Mouse (Mus musculus) thymus, postnatal 36 days (tissue): ENCODE data around the gene Plxdc1.

Experiments used
- DNase-seq, 2 experiments: peaks; one replicate each; pipeline ENCODE4 v3.0.0; 2022; ENCODE audit warnings: mixed read lengths in 2 of 2

The Plxdc1 gene

DNA sequence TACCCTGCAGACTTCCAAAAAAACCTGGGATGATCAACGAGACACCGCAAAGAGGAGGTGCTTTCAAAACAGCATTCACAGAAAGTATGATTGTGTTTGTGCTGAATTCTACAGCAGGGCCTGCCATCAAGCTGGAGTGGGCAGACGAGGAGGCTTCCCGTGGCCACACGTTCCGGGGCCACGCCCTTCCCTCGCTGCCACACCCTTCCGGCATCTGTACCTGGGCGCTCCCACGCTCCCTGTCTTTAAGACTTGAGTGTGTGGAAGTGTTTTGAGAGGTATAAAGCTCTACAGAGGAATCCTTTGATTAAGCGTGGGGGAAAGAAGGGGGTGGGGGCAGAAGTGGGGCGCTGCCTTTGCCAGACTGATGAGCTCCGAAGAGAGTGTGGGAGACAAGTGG lies 73.1 kb downstream of the Plxdc1 start:
- DNase-seq: no peak

DNA sequence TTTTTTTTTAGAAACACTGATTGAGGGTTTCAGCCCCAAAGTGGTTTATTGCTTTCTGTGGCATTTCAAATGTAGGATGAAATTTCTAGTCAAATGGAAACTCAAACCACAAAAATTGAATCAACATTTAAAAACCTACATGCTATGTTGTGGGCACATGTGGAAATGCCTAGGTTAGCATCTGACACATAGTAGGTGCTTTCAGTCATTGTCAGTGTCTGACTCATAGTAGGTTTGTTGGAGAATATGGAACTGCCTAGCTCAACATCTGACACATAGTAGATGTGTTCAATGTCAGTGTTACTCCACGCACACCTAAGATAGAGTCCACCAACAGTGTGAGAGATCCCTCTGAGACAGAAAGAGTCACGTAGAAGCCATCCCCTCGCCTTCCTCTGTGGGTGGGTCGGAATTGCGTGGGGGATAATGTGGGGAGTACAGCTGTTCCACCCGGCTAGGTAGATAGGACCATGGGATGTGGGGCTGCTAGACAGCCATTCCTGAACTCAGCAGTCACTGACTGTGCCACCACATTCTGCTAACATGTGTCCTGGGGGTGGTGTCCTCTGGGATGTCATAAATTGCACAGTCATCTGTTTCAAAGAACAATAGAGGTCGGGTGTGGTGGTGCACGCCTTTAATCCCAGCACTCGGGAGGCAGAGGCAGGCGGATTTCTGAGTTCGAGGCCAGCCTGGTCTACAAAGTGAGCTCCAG lies 77.5 kb downstream of the Plxdc1 start:
- DNase-seq: no peak

DNA sequence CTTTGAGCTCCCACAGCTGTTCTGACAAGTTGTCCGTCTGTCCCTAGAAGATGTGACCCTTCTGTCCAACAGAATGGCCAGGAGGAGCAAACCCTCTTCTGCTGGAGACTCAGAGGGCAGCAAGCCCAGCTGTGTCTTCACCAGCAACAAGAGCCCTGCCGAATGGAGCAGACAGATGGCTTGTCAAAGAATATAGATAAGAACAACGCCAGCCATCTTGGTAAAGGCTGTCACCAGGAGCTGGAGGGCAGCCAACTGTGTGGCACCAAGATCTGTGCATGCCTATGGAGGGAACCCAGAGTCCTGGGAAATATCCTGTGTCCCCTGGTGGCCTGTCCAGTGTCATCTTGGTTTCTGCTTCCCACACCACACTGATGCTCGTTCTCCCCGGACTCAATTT lies 78.3 kb downstream of the Plxdc1 start:
- DNase-seq: no peak

DNA sequence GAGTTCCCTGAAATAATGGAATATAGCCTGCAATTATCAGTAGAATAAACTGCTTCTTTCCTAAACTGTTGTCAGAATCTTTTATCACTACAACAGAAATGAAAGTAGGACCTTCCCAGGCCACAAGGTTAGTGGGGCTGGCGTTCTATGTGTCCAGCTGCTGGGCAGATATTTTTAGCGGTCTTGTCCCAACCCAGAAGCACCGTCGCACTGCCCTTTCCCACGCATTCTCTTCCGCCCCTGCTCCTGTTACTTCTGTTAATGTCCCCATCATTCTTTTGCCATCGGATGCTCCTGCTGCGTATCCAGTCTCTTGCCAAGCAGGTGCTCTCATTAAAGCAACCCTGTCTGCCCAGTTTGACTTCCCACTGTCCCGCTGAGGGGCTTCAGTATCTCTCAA lies 79.3 kb downstream of the Plxdc1 start:
- no peak for DNase-seq

DNA sequence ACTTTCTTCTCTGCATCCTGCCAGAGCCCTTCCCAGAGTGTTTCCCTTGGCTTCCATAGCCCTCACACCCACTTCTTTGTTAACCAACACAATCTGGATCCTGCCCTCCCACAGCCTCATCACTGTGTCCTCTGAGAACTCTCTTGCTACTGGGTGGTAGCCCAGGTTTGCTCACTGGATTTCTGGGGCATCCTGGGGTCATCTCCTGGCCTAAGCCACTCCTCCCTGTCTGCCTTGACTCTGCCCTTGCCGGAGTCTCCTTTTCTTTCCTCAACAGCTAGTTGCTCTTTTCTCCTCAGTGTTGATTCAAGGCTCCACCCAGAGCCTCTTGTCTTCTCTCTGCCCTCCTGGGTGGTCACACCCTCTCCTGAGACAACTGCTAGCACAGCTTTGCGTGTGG lies 80.3 kb downstream of the Plxdc1 start:
- no peak for DNase-seq

- DNase-seq: no peak
Measured at GRCm38 (mm10) chr11:97905540-97905939, 80.7 kb downstream of the Plxdc1 start.

DNA sequence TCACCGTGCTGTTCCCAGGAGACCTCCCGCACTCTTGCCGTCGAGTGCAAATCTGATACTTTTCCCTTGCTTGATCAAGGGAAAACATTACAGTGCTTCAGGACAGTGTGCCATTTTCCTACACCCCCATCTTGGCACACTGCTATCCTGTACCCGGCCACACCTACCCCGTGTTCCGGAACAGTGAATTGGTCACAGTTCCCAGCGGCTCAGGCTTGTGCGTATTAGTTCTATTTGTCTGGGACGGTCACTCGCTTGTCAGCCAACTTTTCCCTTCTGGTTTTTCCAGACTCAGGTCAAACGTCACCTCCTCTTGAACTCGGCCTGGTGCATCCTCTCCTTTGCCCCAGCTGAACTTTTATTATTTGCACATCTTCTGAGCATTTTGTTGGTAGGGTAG lies 81.4 kb downstream of the Plxdc1 start:
- no peak for DNase-seq

GRCm38 (mm10) chr11:97901806-97902205 lies 84.4 kb downstream of the Plxdc1 start:
- no peak for DNase-seq

- peak; percentile 71 to 75 for DNase-seq
Measured at GRCm38 (mm10) chr11:97899822-97900221, 86.4 kb downstream of the Plxdc1 start.

DNA sequence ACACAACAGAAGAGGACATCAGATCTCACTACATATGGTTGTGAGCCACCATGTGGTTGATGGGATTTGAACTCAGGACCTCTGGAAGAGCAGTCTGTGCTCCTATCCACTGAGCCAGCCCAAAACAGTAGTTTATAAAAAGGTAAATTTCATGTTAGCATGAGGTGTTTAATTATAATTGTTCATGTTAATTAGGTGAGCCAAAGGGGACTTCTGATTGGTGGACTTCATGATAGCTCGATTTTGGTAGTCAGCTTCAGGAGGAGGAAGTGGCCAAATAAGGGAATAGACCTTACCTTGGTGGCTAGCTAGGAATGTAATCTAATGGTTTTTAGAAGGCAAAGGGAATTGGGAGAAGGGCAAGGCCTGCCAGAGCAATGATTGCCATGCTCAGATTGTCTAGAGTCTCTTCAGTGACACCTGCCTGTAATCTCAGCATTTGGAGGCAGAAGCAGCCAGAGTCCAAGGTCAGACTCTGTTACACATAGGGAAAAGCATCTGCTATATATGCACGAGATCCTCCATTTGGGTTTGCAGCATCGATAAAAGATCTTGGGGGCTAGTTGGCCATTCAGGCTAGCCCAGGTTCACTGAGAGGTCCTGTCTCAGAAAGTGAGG lies 88.6 kb downstream of the Plxdc1 start:
- DNase-seq: no peak

DNA sequence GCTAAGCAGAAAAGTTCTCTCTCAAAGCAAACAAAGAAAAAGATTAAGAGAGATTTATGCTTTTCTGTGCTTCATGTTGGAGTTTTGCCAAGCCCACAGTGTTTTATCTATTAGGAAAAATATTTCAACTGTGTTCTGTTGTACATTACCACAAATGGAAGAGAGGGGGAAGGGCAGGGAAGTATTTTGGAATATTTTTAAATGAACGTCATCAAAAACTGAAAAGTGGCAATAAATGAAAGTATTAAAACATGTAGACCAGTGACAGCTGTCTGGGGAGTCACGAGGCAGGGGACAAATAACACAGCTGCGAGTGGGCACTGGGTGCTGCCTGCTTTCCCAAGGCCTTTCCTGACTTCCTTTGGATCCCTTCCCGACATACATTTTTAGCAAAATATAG lies 89.6 kb downstream of the Plxdc1 start:
- no peak for DNase-seq

DNA sequence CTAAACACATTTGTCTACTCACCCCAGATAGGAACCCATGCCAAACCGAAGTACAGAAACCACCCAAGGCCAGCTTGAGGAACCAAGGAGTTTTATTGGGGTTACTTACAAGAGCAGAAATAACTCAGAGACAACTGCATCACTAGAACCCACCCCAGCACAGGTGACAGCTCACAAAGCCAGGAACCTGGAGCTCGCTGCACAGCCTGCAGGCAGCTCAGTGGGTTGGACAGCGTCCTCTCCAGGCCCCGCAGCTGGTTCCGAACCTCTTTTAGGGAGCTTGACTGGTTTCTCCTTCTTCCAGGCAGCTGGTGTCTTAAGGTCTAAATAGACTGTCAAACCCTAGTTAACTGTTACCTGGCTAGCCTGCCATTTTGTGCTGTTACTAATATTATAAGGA lies 94.4 kb downstream of the Plxdc1 start:
- no peak for DNase-seq

GRCm38 (mm10) chr11:97885296-97885915 lies 100.8 kb downstream of the Plxdc1 start:
- no peak for DNase-seq

- DNase-seq: no peak
Measured at GRCm38 (mm10) chr11:97884601-97885185, 101.6 kb downstream of the Plxdc1 start.

- DNase-seq: peak; percentile 96 to 97
Measured at GRCm38 (mm10) chr11:97883918-97884600, 102.2 kb downstream of the Plxdc1 start, which contains the start of gene Fbxo47. TSS of gene Fbxo47 (minus strand) at chr11:97884154.

- peak; percentile 86 to 90 for DNase-seq
Measured at GRCm38 (mm10) chr11:97883542-97883917, 102.7 kb downstream of the Plxdc1 start.

DNA sequence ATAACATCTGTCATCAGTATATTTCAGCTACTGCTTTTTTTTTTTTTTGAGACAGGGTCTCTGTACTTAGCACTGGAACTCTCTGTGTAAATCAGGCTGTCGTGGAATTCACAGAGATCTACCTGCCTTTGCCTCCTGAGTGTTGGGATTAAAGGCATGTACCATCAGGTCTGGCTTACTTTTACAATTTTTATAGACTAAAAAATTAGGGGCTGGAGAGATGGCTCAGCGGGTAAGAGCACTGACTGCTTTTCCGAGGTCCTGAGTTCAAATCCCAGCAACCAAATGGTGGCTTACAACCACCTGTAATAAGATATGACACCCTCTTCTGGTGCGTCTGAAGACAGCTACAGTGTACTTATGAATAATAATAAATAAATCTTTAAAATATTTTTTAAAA lies 105.9 kb downstream of the Plxdc1 start:
- DNase-seq: no peak

GRCm38 (mm10) chr11:97877341-97877740 lies 108.9 kb downstream of the Plxdc1 start:
- DNase-seq: no peak

DNA sequence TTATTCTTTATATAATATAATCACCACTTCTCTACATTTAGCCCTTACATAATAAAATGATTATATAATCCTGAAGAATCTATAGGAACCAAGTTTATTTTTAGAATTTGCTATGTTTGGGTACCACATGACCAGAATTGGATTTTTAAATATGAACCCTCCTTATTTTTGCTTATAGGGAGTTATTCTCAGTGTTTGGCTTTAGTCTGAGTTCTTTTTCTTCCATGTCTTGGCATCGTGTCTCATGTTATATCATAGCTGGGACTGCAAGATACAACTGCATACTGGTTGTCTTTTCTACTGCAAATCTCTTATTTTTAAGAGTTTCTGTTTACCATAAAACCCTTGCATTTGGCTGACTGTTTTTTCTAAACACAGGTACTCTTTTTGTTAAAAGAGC lies 111.8 kb downstream of the Plxdc1 start:
- DNase-seq: no peak
